Mouse (Mus musculus): Measurements from ENCODE around the gene Tcf12.

The Tcf12 gene

DNA sequence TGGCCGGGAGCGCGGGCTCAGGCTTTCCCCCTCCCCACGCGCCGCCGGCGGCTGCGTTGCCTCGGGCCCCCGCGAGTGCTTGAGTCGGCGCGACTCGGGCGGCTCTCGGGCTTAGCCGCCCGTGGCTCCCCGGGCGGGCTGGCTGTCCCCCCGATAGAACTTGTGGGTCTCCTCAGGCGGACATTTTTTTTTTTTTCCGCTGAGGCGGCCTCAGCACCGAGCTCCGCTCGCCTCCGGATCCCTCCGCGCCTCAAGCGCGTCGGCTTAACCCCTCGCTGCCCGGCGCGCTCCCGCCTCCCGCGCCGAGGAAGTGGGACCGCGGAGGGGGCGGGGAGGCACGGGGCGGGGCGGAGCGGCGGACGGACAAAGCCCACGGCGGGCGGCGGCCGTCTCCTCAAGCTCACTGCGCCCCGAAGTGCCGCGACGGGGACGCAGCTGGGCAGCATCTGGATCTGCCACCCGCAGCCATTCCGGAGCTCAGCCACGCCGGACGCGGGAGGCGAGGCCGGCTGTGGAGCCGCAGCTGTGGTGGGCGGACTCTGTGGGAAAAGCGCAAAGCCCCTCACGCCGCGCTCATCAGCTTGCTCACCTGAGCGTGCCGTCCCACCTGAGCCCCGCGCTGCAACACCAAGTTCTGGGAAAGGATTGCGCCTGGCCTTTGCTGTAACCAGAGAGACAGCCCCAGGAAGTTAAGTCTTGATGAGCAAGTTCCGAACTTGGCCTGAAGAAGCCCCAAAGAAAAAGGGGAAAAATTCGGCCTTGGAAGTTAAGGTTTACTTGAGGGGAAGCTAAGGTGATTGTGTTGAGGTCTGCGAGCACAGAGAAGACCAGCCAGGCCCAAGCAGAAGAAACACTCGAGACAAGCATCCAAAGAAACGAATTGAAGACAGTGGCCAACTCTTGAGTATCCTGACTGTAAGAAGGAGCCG lies at the start of gene Tcf12:
TSS of gene Tcf12 (minus strand) at position 250 of the 929 bp plus-strand sequence.
- Histone ChIP-seq H3K27me3 (ENCODE audit: control insufficient read depth, insufficient read depth, low read length, poor library complexity, severe bottlenecking) (no peaks in the 10 kb centered on the region), H3K36me3 (ENCODE audit: control insufficient read depth, insufficient read depth, low read length, poor library complexity, severe bottlenecking) (no peaks in the 10 kb centered on the region; the same call in 1 of the 2 replicates)
- DNase-seq (ENCODE audit: low read depth, low spot score): peak; percentile 93

DNA sequence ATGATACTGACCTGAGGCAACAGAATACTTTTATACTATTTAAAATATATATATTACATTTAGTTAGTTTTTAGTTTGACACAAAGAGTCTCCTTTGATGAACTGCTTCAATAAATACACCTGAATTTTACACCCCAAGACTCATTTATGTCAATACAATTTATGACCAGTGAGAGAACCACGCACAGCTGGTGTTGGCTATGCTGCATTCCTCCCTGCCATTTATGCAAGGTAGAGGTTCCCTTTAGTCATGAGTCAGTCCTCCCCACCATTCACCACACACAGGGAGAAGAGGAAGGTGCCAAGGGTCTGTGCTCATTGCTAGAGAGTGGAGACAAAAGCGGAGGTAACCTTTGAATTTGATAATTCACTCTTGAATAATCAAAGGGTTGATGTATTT lies 46.7 kb upstream of the Tcf12 start:
- Histone ChIP-seq H3K36me3 (ENCODE audit: control insufficient read depth, insufficient read depth, low read length, poor library complexity, severe bottlenecking) (no peaks in the 10 kb centered on the region), H3K27me3 (ENCODE audit: control insufficient read depth, insufficient read depth, low read length, poor library complexity, severe bottlenecking) (no peaks in the 10 kb centered on the region)
- DNase-seq (ENCODE audit: low read depth, low spot score): no peak

DNA sequence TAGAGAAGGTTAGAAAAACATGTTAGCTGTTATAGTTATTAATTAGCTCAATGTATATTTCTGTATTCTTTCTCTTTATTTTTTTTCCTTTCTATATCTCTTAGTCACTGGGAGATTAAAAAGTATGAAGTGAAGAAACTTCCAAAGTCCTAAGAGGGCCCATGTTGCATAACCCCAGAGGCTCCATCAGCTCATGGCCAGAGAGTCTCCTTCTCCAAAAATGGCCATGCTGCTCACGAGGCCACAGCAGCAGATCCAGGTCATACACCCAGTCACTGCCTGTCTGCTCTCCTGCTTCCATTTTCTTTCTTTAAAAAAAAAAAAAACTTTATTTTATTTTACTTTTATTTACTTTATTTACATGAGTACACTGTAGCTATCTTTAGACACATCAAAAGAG lies 45.4 kb upstream of the Tcf12 start:
- H3K36me3 ChIP-seq (ENCODE audit: control insufficient read depth, insufficient read depth, low read length, poor library complexity, severe bottlenecking): no peaks in the 10 kb centered on the region
- H3K27me3 ChIP-seq (ENCODE audit: control insufficient read depth, insufficient read depth, low read length, poor library complexity, severe bottlenecking): no peaks in the 10 kb centered on the region
- no peak for DNase-seq (ENCODE audit: low read depth, low spot score)

GRCm38 (mm10) chr9:72155250-72156138 lies 43.8 kb upstream of the Tcf12 start:
- no peaks in the 10 kb centered on the region for H3K27me3 ChIP-seq (ENCODE audit: control insufficient read depth, insufficient read depth, low read length, poor library complexity, severe bottlenecking)
- DNase-seq (ENCODE audit: low read depth, low spot score): no peak
- H3K36me3 ChIP-seq (ENCODE audit: control insufficient read depth, insufficient read depth, low read length, poor library complexity, severe bottlenecking): no peaks in the 10 kb centered on the region

GRCm38 (mm10) chr9:72144148-72144547 lies 32.5 kb upstream of the Tcf12 start:
- no peak for DNase-seq (ENCODE audit: low read depth, low spot score)
- no peaks in the 10 kb centered on the region for H3K27me3 ChIP-seq (ENCODE audit: control insufficient read depth, insufficient read depth, low read length, poor library complexity, severe bottlenecking)
- no peaks in the 10 kb centered on the region for H3K36me3 ChIP-seq (ENCODE audit: control insufficient read depth, insufficient read depth, low read length, poor library complexity, severe bottlenecking)

- Histone ChIP-seq H3K27me3 (ENCODE audit: control insufficient read depth, insufficient read depth, low read length, poor library complexity, severe bottlenecking) (no peaks in the 10 kb centered on the region), H3K36me3 (ENCODE audit: control insufficient read depth, insufficient read depth, low read length, poor library complexity, severe bottlenecking) (no peaks in the 10 kb centered on the region)
- DNase-seq (ENCODE audit: low read depth, low spot score): no peak
These were observed 26.2 kb upstream of the Tcf12 start for GRCm38 (mm10) chr9:72137899-72138298.

DNA sequence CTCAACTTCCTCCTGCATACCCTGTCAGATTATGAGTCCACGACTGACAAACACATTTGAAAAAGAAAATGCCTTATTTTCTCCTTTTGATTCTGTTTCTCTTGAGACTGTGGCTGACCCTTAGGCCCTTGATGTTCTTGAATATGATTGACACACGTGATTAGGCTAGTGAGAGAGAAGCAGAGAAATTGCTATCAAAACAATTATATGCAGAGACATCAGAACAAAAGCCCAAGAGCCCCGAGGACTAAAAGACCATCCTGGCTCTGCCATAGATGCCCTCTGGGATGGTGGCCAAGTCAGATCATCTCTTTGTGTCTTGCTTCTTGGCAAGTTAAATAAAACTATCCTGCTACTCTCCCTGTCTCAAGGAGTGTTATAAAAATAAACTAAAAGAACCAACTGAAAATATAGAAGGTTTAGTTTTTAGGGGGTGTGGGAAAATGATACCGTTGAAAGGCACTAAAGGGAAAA lies 22.1 kb upstream of the Tcf12 start:
- DNase-seq (ENCODE audit: low read depth, low spot score): no peak
- Histone ChIP-seq H3K27me3 (ENCODE audit: control insufficient read depth, insufficient read depth, low read length, poor library complexity, severe bottlenecking) (no peaks in the 10 kb centered on the region), H3K36me3 (ENCODE audit: control insufficient read depth, insufficient read depth, low read length, poor library complexity, severe bottlenecking) (no peaks in the 10 kb centered on the region)

GRCm38 (mm10) chr9:72133089-72133771 lies 21.6 kb upstream of the Tcf12 start:
- DNase-seq (ENCODE audit: low read depth, low spot score): peak; percentile 84
- H3K27me3 ChIP-seq (ENCODE audit: control insufficient read depth, insufficient read depth, low read length, poor library complexity, severe bottlenecking): no peaks in the 10 kb centered on the region

GRCm38 (mm10) chr9:72132728-72133088 lies 21.0 kb upstream of the Tcf12 start:
- Histone ChIP-seq H3K27me3 (ENCODE audit: control insufficient read depth, insufficient read depth, low read length, poor library complexity, severe bottlenecking) (no peaks in the 10 kb centered on the region), H3K36me3 (ENCODE audit: control insufficient read depth, insufficient read depth, low read length, poor library complexity, severe bottlenecking) (no peaks in the 10 kb centered on the region)
- no peak for DNase-seq (ENCODE audit: low read depth, low spot score)

More at GRCm38 (mm10) chr9:72133089-72133771, 21.6 kb upstream of the Tcf12 start:
- no peaks in the 10 kb centered on the region for H3K36me3 ChIP-seq (ENCODE audit: control insufficient read depth, insufficient read depth, low read length, poor library complexity, severe bottlenecking)

DNA sequence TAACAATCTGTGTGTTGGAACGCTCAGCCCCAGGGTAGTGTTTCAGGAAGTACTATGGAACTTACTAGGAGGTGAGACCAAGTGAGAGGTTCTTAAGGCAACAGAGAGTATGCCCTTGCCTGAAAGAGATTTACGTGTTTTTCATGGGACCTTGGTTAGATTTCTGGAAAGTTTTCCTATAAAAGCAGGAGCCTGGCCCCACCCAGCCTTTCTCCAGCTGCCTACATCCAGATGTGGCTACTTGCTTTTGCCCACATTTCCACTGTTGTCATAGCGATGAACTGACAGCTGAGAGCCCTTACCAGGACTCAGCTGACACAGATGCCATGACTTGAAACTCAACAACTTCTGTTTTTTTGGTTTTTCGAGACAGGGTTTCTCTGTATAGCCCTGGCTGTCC lies 18.2 kb upstream of the Tcf12 start:
- no peaks in the 10 kb centered on the region for H3K36me3 ChIP-seq (ENCODE audit: control insufficient read depth, insufficient read depth, low read length, poor library complexity, severe bottlenecking)
- H3K27me3 ChIP-seq (ENCODE audit: control insufficient read depth, insufficient read depth, low read length, poor library complexity, severe bottlenecking): no peaks in the 10 kb centered on the region
- peak; percentile 38 for DNase-seq (ENCODE audit: low read depth, low spot score)

DNA sequence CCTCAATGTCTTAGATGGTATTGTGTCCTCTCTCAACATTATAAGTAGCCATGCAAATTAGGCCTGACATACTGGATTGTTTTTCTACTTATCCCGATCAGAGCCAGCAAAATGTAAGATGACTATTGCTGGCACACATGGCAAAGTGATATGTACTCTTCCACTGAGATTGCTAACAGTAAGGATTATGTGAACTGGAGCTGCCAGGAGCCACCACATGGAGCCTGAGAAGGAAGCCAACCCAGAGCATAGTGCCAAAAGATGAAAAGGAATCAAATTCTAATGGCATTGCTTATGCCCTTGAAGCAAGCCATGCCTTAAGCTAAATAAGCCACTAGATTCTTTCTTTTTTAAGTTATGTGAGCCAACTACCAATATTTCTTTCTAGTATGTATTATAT lies 13.8 kb upstream of the Tcf12 start:
- Histone ChIP-seq H3K27me3 (ENCODE audit: control insufficient read depth, insufficient read depth, low read length, poor library complexity, severe bottlenecking) (no peaks in the 10 kb centered on the region), H3K36me3 (ENCODE audit: control insufficient read depth, insufficient read depth, low read length, poor library complexity, severe bottlenecking) (no peaks in the 10 kb centered on the region)
- no peak for DNase-seq (ENCODE audit: low read depth, low spot score)

- no peaks in the 10 kb centered on the region for H3K27me3 ChIP-seq (ENCODE audit: control insufficient read depth, insufficient read depth, low read length, poor library complexity, severe bottlenecking)
- DNase-seq (ENCODE audit: low read depth, low spot score): no peak
- H3K36me3 ChIP-seq (ENCODE audit: control insufficient read depth, insufficient read depth, low read length, poor library complexity, severe bottlenecking): no peaks in the 10 kb centered on the region
These were observed 6.8 kb upstream of the Tcf12 start for GRCm38 (mm10) chr9:72118490-72118889.

GRCm38 (mm10) chr9:72111004-72111621 lies 558 bp downstream of the Tcf12 start:
- Histone ChIP-seq H3K27me3 (ENCODE audit: control insufficient read depth, insufficient read depth, low read length, poor library complexity, severe bottlenecking) (no peaks in the 10 kb centered on the region), H3K36me3 (ENCODE audit: control insufficient read depth, insufficient read depth, low read length, poor library complexity, severe bottlenecking) (no peaks in the 10 kb centered on the region; the same call in 1 of the 2 replicates)
- peak; percentile 70 for DNase-seq (ENCODE audit: low read depth, low spot score)

DNA sequence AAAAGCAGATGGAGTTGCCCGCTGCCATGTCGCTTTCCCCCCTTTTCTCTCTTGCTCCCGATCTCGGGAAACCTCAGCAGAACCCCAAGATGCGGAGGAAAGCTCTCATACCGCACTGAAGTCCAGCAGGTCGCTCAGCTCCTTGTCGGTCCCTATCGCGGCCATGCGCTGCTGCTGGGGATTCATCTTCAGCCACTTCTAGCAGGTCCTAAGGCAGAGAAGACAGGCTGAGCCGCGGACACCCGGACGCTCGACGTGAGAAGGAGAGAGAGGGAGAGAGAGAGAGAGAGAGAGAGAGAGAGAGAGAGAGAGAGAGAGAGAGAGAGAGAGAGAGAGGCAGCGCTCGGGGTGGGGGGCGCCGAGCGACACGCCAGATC lies 1.1 kb downstream of the Tcf12 start:
- Histone ChIP-seq H3K27me3 (ENCODE audit: control insufficient read depth, insufficient read depth, low read length, poor library complexity, severe bottlenecking) (no peaks in the 10 kb centered on the region), H3K36me3 (ENCODE audit: control insufficient read depth, insufficient read depth, low read length, poor library complexity, severe bottlenecking) (no peaks in the 10 kb centered on the region; the same call in 1 of the 2 replicates)
- DNase-seq (ENCODE audit: low read depth, low spot score): no peak

All from splenic B cell, adult 2 months (primary cell).